30 mouse cellular contexts compared by ENCODE assay signal in genomic region chr1:119410661-119411060, GRCm38 (mm10).
"Had no signal": no experiment of that assay in that cellular context is flagged by ENCODE, and none has a peak within 500 bp of the region (broad histone marks: within the 10 kb centered on the region; RNA-seq: fewer than 3 reads in every experiment).

No protein-coding gene starts in this region.

- H3K9me3 ChIP-seq: limb, embryonic 10.5 days; limb, embryonic 12.5 days; limb, embryonic 13.5 days; limb, embryonic 15.5 days; liver, embryonic 12.5 days; liver, embryonic 13.5 days; liver, embryonic 15.5 days; lung, embryonic 15.5 days; megakaryocyte, embryonic 14.5 days; midbrain, embryonic 10.5 days; midbrain, embryonic 12.5 days; midbrain, embryonic 13.5 days had no signal

- H3K4me1 ChIP-seq: liver, embryonic 12.5 days; liver, embryonic 13.5 days; liver, embryonic 15.5 days; megakaryocyte, embryonic 14.5 days had no signal

- H3K9ac ChIP-seq: limb, embryonic 12.5 days; limb, embryonic 13.5 days; limb, embryonic 15.5 days; liver, embryonic 12.5 days; liver, embryonic 13.5 days; liver, embryonic 14.5 days; liver, embryonic 15.5 days; liver, postnatal 0 days; lung, embryonic 14.5 days; lung, embryonic 15.5 days; midbrain, embryonic 12.5 days; midbrain, embryonic 13.5 days had no signal

- H3K4me2 ChIP-seq: limb, embryonic 12.5 days; limb, embryonic 13.5 days; limb, embryonic 15.5 days; liver, embryonic 11.5 days; liver, embryonic 12.5 days; liver, embryonic 13.5 days; liver, embryonic 15.5 days; lung, embryonic 14.5 days; lung, embryonic 15.5 days; midbrain, embryonic 11.5 days; midbrain, embryonic 12.5 days; midbrain, embryonic 13.5 days had no signal

- H3K27ac ChIP-seq: left cerebral cortex, adult 2 months; limb, embryonic 10.5 days; limb, embryonic 12.5 days; limb, embryonic 13.5 days; limb, embryonic 15.5 days; liver, embryonic 12.5 days; liver, embryonic 13.5 days; liver, embryonic 14.5 days; liver, embryonic 15.5 days; lung, embryonic 15.5 days; macrophage; midbrain, embryonic 10.5 days; midbrain, embryonic 12.5 days; midbrain, embryonic 13.5 days had no signal

- H3K36me3 ChIP-seq: limb, embryonic 10.5 days; limb, embryonic 12.5 days; limb, embryonic 13.5 days; limb, embryonic 15.5 days; liver, embryonic 12.5 days; liver, embryonic 13.5 days; liver, embryonic 15.5 days; lung, embryonic 15.5 days; midbrain, embryonic 10.5 days; midbrain, embryonic 12.5 days; midbrain, embryonic 13.5 days had no signal

- H3K4me3 ChIP-seq: left cerebral cortex, adult 2 months; limb, embryonic 10.5 days; limb, embryonic 12.5 days; limb, embryonic 13.5 days; limb, embryonic 15.5 days; liver, embryonic 12.5 days; liver, embryonic 13.5 days; liver, embryonic 15.5 days; lung, embryonic 15.5 days; megakaryocyte, embryonic 14.5 days; midbrain, embryonic 10.5 days; midbrain, embryonic 12.5 days; midbrain, embryonic 13.5 days; myocyte had no signal

- ATAC-seq: liver, embryonic 12.5 days; liver, postnatal 0 days; midbrain, embryonic 13.5 days; midbrain, embryonic 16.5 days had no signal

- DNase-seq: left cerebral cortex, postnatal 4 days; liver; liver, embryonic 13.5 days; liver, postnatal 0 days; lung, adult 18-20 months; lung, adult 2 months; lung, embryonic 14.5 days; lung, postnatal 10 days; lung, postnatal 14 days; lung, postnatal 36 days; lung, postnatal 4 days; midbrain, embryonic 14.5 days had no signal

- H3K27me3 ChIP-seq: limb, embryonic 12.5 days; liver, embryonic 13.5 days; liver, embryonic 15.5 days had no signal
